Mouse (Mus musculus) spleen, adult 2 months (tissue): ENCODE measurements around the gene Hivep1.

Experiments used
- CTCF ChIP-seq: fragments of 200-500 bp; IDR thresholded peaks from 2 replicates; pipeline ENCODE4 v1.5.1; 2011; ENCODE audit warnings: mild to moderate bottlenecking, inconsistent platforms; ENCODE audit not compliant: insufficient read depth, insufficient read length, insufficient replicate concordance; ENCODE audit errors: extremely low read depth
- POLR2A ChIP-seq: fragments of 200-500 bp; IDR thresholded peaks from 2 replicates; pipeline ENCODE4 v1.6.1; 2011; ENCODE audit warnings: low read depth, low read length, inconsistent platforms

- TF ChIP-seq CTCF (no peak), POLR2A (no peak)
Measured at GRCm38 (mm10) chr13:42071011-42071410, 19.2 kb downstream of the Hivep1 start.
